16 mouse cellular contexts compared by ENCODE assay signal in the genomic region with DNA sequence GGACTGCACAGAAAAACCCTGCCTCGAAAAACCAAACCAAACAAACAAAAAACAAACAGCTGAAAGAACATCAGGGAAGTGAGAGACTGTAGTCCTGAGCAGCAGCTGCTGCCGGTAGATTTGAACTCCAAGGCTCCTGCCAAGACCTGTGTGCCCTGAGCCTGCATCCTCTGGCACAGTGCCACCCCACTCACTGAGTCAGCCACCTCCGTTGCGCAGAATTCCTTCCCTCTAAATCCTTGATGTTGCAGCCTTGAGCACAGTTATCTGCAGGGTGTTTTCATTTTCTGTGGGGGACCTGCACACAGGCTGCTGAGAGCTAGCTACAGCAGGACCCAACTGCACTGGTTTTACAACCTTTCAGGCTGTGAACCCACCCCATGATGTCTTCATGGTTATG. TPM values are rescaled to one million over a fixed set of nuclear protein-coding genes. Genes with fewer than 3 reads are reported as not detected.
A peak's percentile ranks its signal among the peaks of the same experiment; 100 is the strongest.
DNase-seq lines count a peak whose midpoint lies in the region; ATAC-seq lines count a peak whose summit lies in the region.
"Had no signal": no experiment of that assay in that cellular context is flagged by ENCODE, and none has a peak within 500 bp of the region (broad histone marks: within the 10 kb centered on the region; RNA-seq: fewer than 3 reads in every experiment).

No protein-coding gene starts in this region.

- no peak for ATAC-seq in granulocyte monocyte progenitor cell, adult 5-6 weeks (replicated peaks; ENCODE audit: poor library complexity, severe bottlenecking)
- ATAC-seq: forebrain, embryonic 16.5 days; intestine, embryonic 15.5 days; liver, embryonic 12.5 days had no signal

- peak; percentile 47 to 49 for DNase-seq in cerebellum, postnatal 10 days
- no peak for DNase-seq in cerebellum, postnatal 4 days (ENCODE audit: low spot score in 2 of 2)
- DNase-seq in testis, postnatal 10 days (ENCODE audit: low spot score): peak; percentile 61
- DNase-seq in testis, postnatal 14 days (ENCODE audit: low spot score): no peak
- DNase-seq in adrenal gland, adult 8-10 months: peak; percentile 70
- no peak for DNase-seq in lung, postnatal 10 days
- no peak for DNase-seq in cerebellum, adult 11-12 months
- DNase-seq: gastrocnemius, postnatal 36 days; heart, postnatal 10 days; layer of hippocampus, adult 9-11 months; lung, adult 2 months had no signal

RNA-seq across cellular contexts. Expression of gene Lmbr1, which starts 20.2 kb away (rescaled TPM):
- total RNA-seq in adrenal gland, adult 8-10 months (2022): 10 to 100 TPM in 3 of 4 experiments, 1 to 10 TPM in 1; 9.7 to 15.2 (median 11.7) TPM
- total RNA-seq in granulocyte monocyte progenitor cell, adult 5-6 weeks (2014; fragmentation: Nextera tagmentation): 0.60 and 0.90 TPM in 2 replicates
- total RNA-seq in granulocyte monocyte progenitor cell, adult 5-6 weeks (2017): 2.9 and 6.6 TPM in 2 replicates
- total RNA-seq: CH12.LX had no signal

RNA-seq across cellular contexts. Expression of gene Nom1, which starts 36.0 kb away (rescaled TPM):
- 10 to 100 TPM; 36.1 to 44.6 (median 39.2) TPM for total RNA-seq in adrenal gland, adult 8-10 months (2022)
- 15.4 and 31.0 TPM in 2 replicates for total RNA-seq in granulocyte monocyte progenitor cell, adult 5-6 weeks (2014; fragmentation: Nextera tagmentation)
- total RNA-seq in granulocyte monocyte progenitor cell, adult 5-6 weeks (2017): 14.3 and 23.8 TPM in 2 replicates

Comparison
In these comparisons a context has a peak if more than half of its experiments do, and no peak if none do; other contexts are left out.
1. DNase-seq: peak in cerebellum, postnatal 10 days (2 of 2), testis, postnatal 10 days (single experiment) and adrenal gland, adult 8-10 months (single experiment); none in cerebellum, postnatal 4 days (0 of 2), testis, postnatal 14 days (single experiment), lung, postnatal 10 days (single experiment) and cerebellum, adult 11-12 months (single experiment).